Mouse (Mus musculus) midbrain, embryonic 11.5 days (tissue): ENCODE data around the gene Usp45. TPM values are rescaled to one million over a fixed set of nuclear protein-coding genes. Genes with fewer than 3 reads are reported as not detected.

ENCODE experiments used
- ATAC-seq: fragments of 200-750 bp; cut with Nextera tagmentation; 2 replicates; pipeline ENCODE4 v1.8.0; 2017; ENCODE audit warnings: moderate TSS enrichment, moderate library complexity; ENCODE audit not compliant: low FRiP score
- DNase-seq: peaks from one replicate; pipeline ENCODE4 v3.0.0; 2015; ENCODE audit warnings: low spot score; ENCODE audit errors: missing footprints
- H3K27ac ChIP-seq: fragments of 300-500 bp; sonication (generic); 2 replicates; pipeline ENCODE4 v1.5.1; 2014; ENCODE audit warnings: low read depth, low read length
- H3K27me3 ChIP-seq: fragments of 300-500 bp; sonication (generic); 2 replicates; pipeline ENCODE4 v1.6.1; 2014; ENCODE audit warnings: mild to moderate bottlenecking, low read length, moderate library complexity, mixed read lengths; ENCODE audit not compliant: control insufficient read depth, insufficient read depth
- H3K36me3 ChIP-seq: fragments of 300-500 bp; sonication (generic); 2 replicates; pipeline ENCODE4 v1.6.1; 2014; ENCODE audit warnings: mild to moderate bottlenecking, low read length, moderate library complexity, mixed read lengths; ENCODE audit not compliant: control insufficient read depth, insufficient read depth
- H3K4me1 ChIP-seq: fragments of 300-500 bp; sonication (generic); 2 replicates; pipeline ENCODE4 v1.6.1; 2014; ENCODE audit warnings: low read length; ENCODE audit not compliant: control insufficient read depth, insufficient read depth
- H3K4me2 ChIP-seq: fragments of 300-500 bp; sonication (generic); 2 replicates; pipeline ENCODE4 v1.6.1; 2014; ENCODE audit warnings: mild to moderate bottlenecking, moderate library complexity
- H3K4me3 ChIP-seq: fragments of 300-500 bp; sonication (generic); 2 replicates; pipeline ENCODE4 v1.5.1; 2014; ENCODE audit warnings: low read depth, low read length
- H3K9ac ChIP-seq: fragments of 300-500 bp; sonication (generic); 2 replicates; pipeline ENCODE4 v1.6.1; 2014; ENCODE audit warnings: low read length
- H3K9me3 ChIP-seq: fragments of 300-500 bp; sonication (generic); 2 replicates; pipeline ENCODE4 v1.6.1; 2016; ENCODE audit warnings: low read length; ENCODE audit not compliant: control insufficient read depth
- WGBS: fragments of 180-500 bp; shearing (Covaris S2); extraction: QIAGEN DNeasy Blood & Tissue Kit; methylation state at CpG from one replicate; pipeline ENCODE4 v1.1.7; 2014; 5-methylcytosine and 5-hydroxymethylcytosine counted together
- polyA plus RNA-seq: library from polyadenylated mRNA; unstranded; fragments of >200 nt; fragmentation: Nextera tagmentation; extraction: Ambion mirVana; gene quantifications from 2 replicates; pipeline ENCODE4 v1.2.1, GENCODE M21; 2014

Gene Usp45
- polyA plus RNA-seq, 1 experiment from 2014 or later, result 13.4 TPM

DNA sequence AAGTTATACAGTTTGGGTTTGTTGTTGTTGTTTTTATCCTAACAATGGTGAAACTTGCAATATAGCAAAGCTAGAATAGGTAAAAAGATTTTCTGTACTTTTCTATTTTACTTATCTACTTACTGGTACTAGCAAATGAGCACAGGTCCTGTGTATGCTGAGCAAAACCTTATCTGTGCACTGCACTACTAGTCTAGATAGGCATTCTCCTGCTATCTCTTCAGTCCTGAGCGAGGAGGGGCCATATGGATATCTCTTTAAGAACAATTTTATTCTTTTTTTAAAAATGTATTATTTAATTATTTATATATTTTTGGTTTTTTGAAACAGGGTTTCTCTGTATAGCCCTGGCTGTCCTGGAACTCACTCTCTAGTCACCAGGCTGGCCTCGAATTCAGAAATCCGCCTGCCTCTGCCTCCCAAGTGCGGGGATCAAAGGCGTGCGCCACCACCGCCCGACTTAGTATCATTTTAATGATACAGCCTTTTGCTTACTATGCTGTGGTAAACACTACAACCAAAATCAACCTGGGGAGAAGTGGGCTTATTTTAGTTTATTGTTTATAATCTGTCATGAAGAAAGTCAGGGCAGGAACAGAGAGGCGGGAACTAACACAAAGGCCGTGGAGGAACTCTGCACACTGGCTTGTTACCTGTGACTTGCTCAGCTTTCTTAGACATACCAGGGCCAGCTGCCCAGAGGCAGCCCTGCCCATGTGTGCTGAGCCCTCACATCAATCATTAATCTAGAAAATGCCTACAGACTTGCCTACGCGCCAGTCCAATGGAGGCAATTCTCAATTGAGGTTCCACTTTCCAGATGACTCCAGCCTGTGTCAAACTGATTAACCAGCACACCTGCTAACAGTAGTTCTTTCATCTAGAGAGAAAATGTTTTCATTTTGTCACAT is 14.1 kb downstream of the Usp45 start:
- Histone ChIP-seq H3K4me1 (peaks cover 5% of the 10 kb centered on the region; the same call in 1 of the 2 replicates), H3K4me2 (no peak overlapping the region), H3K4me3 (no peak overlapping the region), H3K36me3 (peaks cover 15% of the 10 kb centered on the region; the same call in 1 of the 2 replicates), H3K9me3 (no peaks in the 10 kb centered on the region), H3K9ac (no peak overlapping the region), H3K27me3 (no peaks in the 10 kb centered on the region), H3K27ac (no peak overlapping the region)
- WGBS, result 97% methylated on average over 12 of the region's 12 CpGs
- DNase-seq, result no peak
- ATAC-seq, result no peak

DNA sequence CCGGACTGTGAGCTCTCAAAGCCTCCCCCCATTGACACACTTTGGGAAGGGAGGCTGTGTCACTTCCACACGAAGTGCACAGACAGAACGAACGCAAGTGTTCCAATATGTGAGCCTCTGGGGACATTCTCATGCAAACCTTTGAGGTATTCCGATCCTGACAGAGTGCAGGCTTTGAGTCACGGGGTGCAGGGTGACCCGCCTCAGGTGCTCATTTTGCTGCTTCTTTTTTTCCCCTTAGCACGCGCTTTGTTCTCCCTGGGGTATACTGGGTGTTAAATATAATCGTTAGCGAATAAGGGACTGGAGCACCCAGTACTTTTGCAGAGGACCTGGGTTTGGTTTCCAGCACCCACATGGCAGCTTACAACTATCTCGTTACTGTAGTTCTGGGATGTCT is 19.3 kb downstream of the Usp45 start:
- no peaks in the 10 kb centered on the region for H3K27me3 ChIP-seq
- no peak overlapping the region for H3K4me3 ChIP-seq
- WGBS, result 94% methylated on average over 12 of the region's 12 CpGs
- peaks cover 20% of the 10 kb centered on the region for H3K36me3 ChIP-seq
- H3K4me1 ChIP-seq, result no peaks in the 10 kb centered on the region
- H3K9ac ChIP-seq, result no peak overlapping the region
- no peak for ATAC-seq
- H3K4me2 ChIP-seq, result no peak overlapping the region
- DNase-seq, result no peak
- H3K27ac ChIP-seq, result no peak overlapping the region
- H3K9me3 ChIP-seq, result no peaks in the 10 kb centered on the region

DNA sequence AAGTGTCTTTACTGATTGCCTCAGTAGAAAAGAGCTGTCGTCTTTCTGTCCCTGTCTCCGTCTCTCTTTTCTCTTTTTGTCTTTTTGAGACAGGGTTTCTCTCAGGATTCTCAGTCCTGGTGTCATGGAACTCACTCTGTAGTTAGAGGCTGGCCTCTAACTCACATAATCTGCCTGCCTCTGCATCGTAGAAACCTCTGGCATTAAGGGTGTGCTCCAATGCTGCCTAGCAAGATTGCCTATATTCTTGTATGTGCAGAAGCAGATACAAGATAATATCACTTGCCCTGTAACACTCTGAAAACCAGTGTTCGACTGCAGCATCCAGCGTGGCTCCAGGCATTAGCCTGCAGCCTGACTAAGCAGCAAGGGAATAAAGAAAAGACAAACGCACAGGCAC is 21.9 kb downstream of the Usp45 start:
- DNase-seq (no peak), ATAC-seq (no peak)
- no peaks in the 10 kb centered on the region for H3K9me3 ChIP-seq
- no peak overlapping the region for H3K4me3 ChIP-seq
- peaks cover 16% of the 10 kb centered on the region for H3K36me3 ChIP-seq
- no peak overlapping the region for H3K9ac ChIP-seq
- no peak overlapping the region for H3K4me2 ChIP-seq
- H3K4me1 ChIP-seq, result no peaks in the 10 kb centered on the region
- no peak overlapping the region for H3K27ac ChIP-seq
- WGBS, result 88% methylated on average over 6 of the region's 6 CpGs
- no peaks in the 10 kb centered on the region for H3K27me3 ChIP-seq

DNA sequence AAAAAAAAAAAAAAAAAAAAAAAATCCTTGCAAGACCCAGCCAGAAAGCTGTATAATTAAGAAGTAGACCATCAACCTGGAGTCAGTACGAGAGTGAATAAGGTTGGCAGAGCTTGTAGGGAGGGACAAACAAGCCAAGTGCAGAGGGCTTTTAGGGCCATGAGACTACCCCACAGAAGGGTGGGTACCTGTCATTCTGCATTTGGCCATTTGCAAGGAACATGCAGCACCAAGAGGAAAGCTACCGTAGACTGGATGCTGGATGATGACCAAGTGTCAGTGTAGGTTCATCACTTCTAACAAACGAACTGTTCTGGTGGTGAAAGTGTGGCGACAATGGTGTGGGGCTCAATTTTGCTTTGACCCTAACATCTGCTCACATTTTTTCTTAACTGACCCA is 22.9 kb downstream of the Usp45 start:
- DNase-seq (no peak), ATAC-seq (no peak)
- no peak overlapping the region for H3K27ac ChIP-seq
- no peak overlapping the region for H3K4me2 ChIP-seq
- H3K27me3 ChIP-seq, result no peaks in the 10 kb centered on the region
- no peaks in the 10 kb centered on the region for H3K4me1 ChIP-seq
- 96% methylated on average over 4 of the region's 4 CpGs for WGBS
- no peak overlapping the region for H3K9ac ChIP-seq
- H3K4me3 ChIP-seq, result no peak overlapping the region
- peaks cover 16% of the 10 kb centered on the region for H3K36me3 ChIP-seq
- H3K9me3 ChIP-seq, result no peaks in the 10 kb centered on the region

GRCm38 (mm10) chr4:21793631-21794030 is 26.7 kb downstream of the Usp45 start:
- 81% methylated on average over 3 of the region's 3 CpGs for WGBS

DNA sequence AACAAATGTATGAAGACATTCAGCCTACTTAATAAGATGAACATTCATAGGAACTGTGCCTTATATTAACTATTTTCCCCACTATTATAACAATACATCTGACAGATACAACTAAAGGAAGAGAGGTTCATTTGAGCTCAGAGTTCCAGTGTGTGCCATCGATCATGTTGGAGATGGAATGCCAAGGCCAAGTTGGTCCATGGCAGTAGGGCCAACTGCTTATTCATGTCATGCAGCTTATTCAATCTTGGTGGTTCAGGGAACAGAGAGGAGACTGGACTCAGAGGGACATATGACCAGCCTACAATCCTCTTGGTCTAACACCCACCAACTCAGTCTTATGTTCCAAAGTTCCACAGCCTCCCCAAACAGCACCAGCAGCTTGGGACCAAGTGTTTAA is 34.1 kb downstream of the Usp45 start:
- Histone ChIP-seq H3K27ac (no peak overlapping the region), H3K27me3 (no peaks in the 10 kb centered on the region), H3K36me3 (peaks cover 5% of the 10 kb centered on the region; the same call in 1 of the 2 replicates), H3K4me3 (no peak overlapping the region), H3K9me3 (no peaks in the 10 kb centered on the region), H3K4me1 (no peaks in the 10 kb centered on the region), H3K9ac (no peak overlapping the region), H3K4me2 (no peak overlapping the region)
- DNase-seq (no peak), ATAC-seq (no peak)
- 93% methylated on average over 1 of the region's 1 CpGs for WGBS

More at GRCm38 (mm10) chr4:21793631-21794030, 26.7 kb downstream of the Usp45 start:
- ATAC-seq (no peak), DNase-seq (no peak)
- no peak overlapping the region for H3K4me2 ChIP-seq
- H3K27ac ChIP-seq, result no peak overlapping the region
- no peak overlapping the region for H3K4me3 ChIP-seq
- no peaks in the 10 kb centered on the region for H3K4me1 ChIP-seq
- H3K36me3 ChIP-seq, result peaks cover 8% of the 10 kb centered on the region; the same call in 1 of the 2 replicates
- no peaks in the 10 kb centered on the region for H3K27me3 ChIP-seq
- no peak overlapping the region for H3K9ac ChIP-seq
- H3K9me3 ChIP-seq, result no peaks in the 10 kb centered on the region

GRCm38 (mm10) chr4:21801620-21802019 is 34.7 kb downstream of the Usp45 start:
- Histone ChIP-seq H3K4me1 (no peaks in the 10 kb centered on the region), H3K9ac (no peak overlapping the region), H3K36me3 (peaks cover 5% of the 10 kb centered on the region; the same call in 1 of the 2 replicates), H3K9me3 (no peaks in the 10 kb centered on the region), H3K27ac (no peak overlapping the region), H3K4me3 (no peak overlapping the region), H3K4me2 (no peak overlapping the region), H3K27me3 (no peaks in the 10 kb centered on the region)
- DNase-seq (no peak), ATAC-seq (no peak)
- WGBS, result 94% methylated on average over 2 of the region's 2 CpGs

- ATAC-seq (no peak), DNase-seq (no peak)
- H3K9ac ChIP-seq, result no peak overlapping the region
- no peaks in the 10 kb centered on the region for H3K4me1 ChIP-seq
- H3K4me3 ChIP-seq, result no peak overlapping the region
- 65% methylated on average over 5 of the region's 5 CpGs for WGBS
- H3K36me3 ChIP-seq, result peaks cover 2% of the 10 kb centered on the region; the same call in 1 of the 2 replicates
- no peaks in the 10 kb centered on the region for H3K27me3 ChIP-seq
- no peaks in the 10 kb centered on the region for H3K9me3 ChIP-seq
- H3K4me2 ChIP-seq, result no peak overlapping the region
- no peak overlapping the region for H3K27ac ChIP-seq
Measured at GRCm38 (mm10) chr4:21807204-21807603, 40.2 kb downstream of the Usp45 start.

GRCm38 (mm10) chr4:21810608-21811007 is 43.7 kb downstream of the Usp45 start:
- Histone ChIP-seq H3K4me1 (no peaks in the 10 kb centered on the region), H3K36me3 (no peaks in the 10 kb centered on the region), H3K4me2 (no peak overlapping the region), H3K9me3 (no peaks in the 10 kb centered on the region), H3K27me3 (no peaks in the 10 kb centered on the region), H3K4me3 (no peak overlapping the region), H3K9ac (no peak overlapping the region), H3K27ac (no peak overlapping the region)
- no peak for ATAC-seq
- 87% methylated on average over 3 of the region's 3 CpGs for WGBS
- no peak for DNase-seq
